Mouse (Mus musculus) CH12.LX (cell line): ENCODE results near the gene Nasp. TPM values are rescaled to one million over a fixed set of nuclear protein-coding genes. Genes with fewer than 3 reads are reported as not detected.

Experiments used
- DNase-seq: peaks from one replicate; pipeline ENCODE4 v3.0.0-alpha.2; 2013; ENCODE audit errors: extremely low read depth
- H3K27ac ChIP-seq: 2 replicates; pipeline ENCODE4 v1.5.1; 2012; ENCODE audit warnings: low read depth, mild to moderate bottlenecking, control low read depth, moderate library complexity; ENCODE audit not compliant: insufficient read depth
- H3K27me3 ChIP-seq: replicated peaks from 2 replicates; pipeline ENCODE3; 2012; ENCODE audit warnings: inconsistent platforms
- H3K36me3 ChIP-seq, 2 experiments: replicated peaks in 1 of 2; 2 replicates each; pipeline versions ENCODE3 to v1.6.1; 2012; ENCODE audit warnings: inconsistent platforms in 1 of 2, low read length in 1 of 2, mild to moderate bottlenecking in 1 of 2, mixed read lengths in 1 of 2, moderate library complexity in 1 of 2; ENCODE audit not compliant: control insufficient read depth in 1 of 2, insufficient read depth in 1 of 2
- H3K4me1 ChIP-seq, 2 experiments: 2 replicates each; pipeline ENCODE4 v1.6.1; 2012; ENCODE audit warnings: inconsistent platforms in 1 of 2, moderate library complexity in 1 of 2; ENCODE audit not compliant: insufficient read depth in 2 of 2, control insufficient read depth in 1 of 2
- H3K4me2 ChIP-seq: 2 replicates; pipeline ENCODE4 v1.6.1; 2012; ENCODE audit warnings: low read depth, mild to moderate bottlenecking, control low read depth; ENCODE audit not compliant: poor library complexity, insufficient read depth, severe bottlenecking
- H3K4me3 ChIP-seq, 3 experiments: fragments of 150-350 bp in 1 of 3; sonication (generic) in 1 of 3; replicated peaks in 1 of 3; 2 replicates each; pipeline versions ENCODE3 to v1.5.1; 2011 to 2012; ENCODE audit warnings: low read depth in 2 of 3, low read length in 2 of 3, mild to moderate bottlenecking in 2 of 3, moderate library complexity in 2 of 3, control low read depth in 1 of 3, improper control_type of control experiment in 1 of 3, inconsistent platforms in 1 of 3, mixed read lengths in 1 of 3; ENCODE audit not compliant: poor library complexity in 1 of 3
- H3K79me2 ChIP-seq: replicated peaks from 2 replicates; pipeline ENCODE4 v1.6.1; 2012; ENCODE audit warnings: mild to moderate bottlenecking, moderate library complexity; ENCODE audit not compliant: control insufficient read depth, poor library complexity, insufficient read depth, severe bottlenecking; ENCODE audit errors: extremely low read depth
- H3K9ac ChIP-seq: 2 replicates; pipeline ENCODE4 v1.6.1; 2012; ENCODE audit warnings: low read depth, mild to moderate bottlenecking, control low read depth, moderate library complexity; ENCODE audit not compliant: insufficient read depth
- H3K9me3 ChIP-seq: replicated peaks from 2 replicates; pipeline ENCODE3; 2012; ENCODE audit warnings: low read length, inconsistent platforms, mixed read lengths
- ELF1 ChIP-seq: IDR thresholded peaks from 2 replicates; pipeline ENCODE4 v1.6.1; 2014; ENCODE audit warnings: low read depth, mild to moderate bottlenecking, inconsistent platforms, low read length, improper control_type of control experiment
- NRF1 ChIP-seq: IDR thresholded peaks from 2 replicates; pipeline ENCODE4 v1.6.1; 2014; ENCODE audit warnings: low read depth, mild to moderate bottlenecking, inconsistent platforms, low read length, improper control_type of control experiment, moderate library complexity
- ZMIZ1 ChIP-seq: IDR thresholded peaks from 2 replicates; pipeline ENCODE4 v1.6.1; 2012; ENCODE audit warnings: low read depth, mild to moderate bottlenecking, inconsistent platforms, low read length, improper control_type of control experiment
- dilution Hi-C: fragments of 300-500 bp; cut with MboI; formaldehyde crosslinking; loops from 2 replicates; pipeline ENCODE4 v1.14.3; 2020; ENCODE audit warnings: low sequenced_read_pairs; ENCODE audit not compliant: extremely low pct_unique_long_range_greater_than_20kb, extremely low pct_ligation_motif_present
- in situ Hi-C: fragments of 300-500 bp; cut with MboI; formaldehyde crosslinking; loops from 3 replicates; pipeline ENCODE4 v1.14.3; 2019; ENCODE audit warnings: low sequenced_read_pairs, low pct_ligation_motif_present, low pct_unique_long_range_greater_than_20kb, mixed read lengths
- polyA plus RNA-seq: library from polyadenylated mRNA; unstranded; fragments of >175 nt; gene quantifications from 2 replicates; pipeline ENCODE4 v1.2.1, GENCODE M21; 2012; ENCODE audit warnings: low read depth; ENCODE audit not compliant: insufficient read length
- total RNA-seq, 2 experiments: library from RNA; depleted of rRNA; stranded (reverse); fragments of 300-350 nt in 1 of 2; fragments of >200 nt in 1 of 2; gene quantifications; 2 replicates each; pipeline ENCODE4 v1.2.3; 2012 to 2014

The Nasp gene
- total and polyA plus RNA-seq, 3 experiments: 139 to 347 (median 308) TPM

- no peak overlapping the region for H3K4me3 ChIP-seq
- dilution Hi-C loops: no loop called here
- H3K27ac ChIP-seq: no peak overlapping the region
- no peaks in the 10 kb centered on the region for H3K4me1 ChIP-seq
- in situ Hi-C loops: no loop called here
- H3K36me3 ChIP-seq: peaks cover 16 to 38% of the 10 kb centered on the region in 2 experiments
- H3K9ac ChIP-seq: no peak overlapping the region
- no peaks in the 10 kb centered on the region for H3K9me3 ChIP-seq
- peaks cover 10% of the 10 kb centered on the region for H3K79me2 ChIP-seq
- no peak for DNase-seq
- H3K27me3 ChIP-seq: no peaks in the 10 kb centered on the region
- TF ChIP-seq ZMIZ1: no peak
- TF ChIP-seq NRF1: no peak
- TF ChIP-seq ELF1: no peak
- TF ChIP-seq, all 38 proteins: peak for 0
- no peak overlapping the region for H3K4me2 ChIP-seq
Measured at GRCm38 (mm10) chr4:116553035-116553434, 74.7 kb downstream of the Nasp start.

Other genes starting within 250 kb of the Nasp start
- 10.0 and 11.1 TPM in 2 replicates for gene Mast2, start 163.8 kb downstream of the Nasp start, total RNA-seq (2012; rRNA removed)
- gene Mast2, start 163.8 kb downstream of the Nasp start, total RNA-seq (2014; rRNA removed): 2.5 and 4.2 TPM in 2 replicates
- 16.3 and 21.4 TPM in 2 replicates for gene Mast2, start 163.8 kb downstream of the Nasp start, polyA plus RNA-seq
- 16.8 and 17.3 TPM in 2 replicates for gene Ipp, start 120.4 kb downstream of the Nasp start, total RNA-seq (2012; rRNA removed)
- gene Ipp, start 120.4 kb downstream of the Nasp start, total RNA-seq (2014; rRNA removed): 14.4 and 15.9 TPM in 2 replicates
- gene Ipp, start 120.4 kb downstream of the Nasp start, polyA plus RNA-seq: 20.8 and 24.7 TPM in 2 replicates
- gene Tmem69, start 72.0 kb downstream of the Nasp start, total RNA-seq (2012; rRNA removed): 5.3 and 8.1 TPM in 2 replicates
- gene Tmem69, start 72.0 kb downstream of the Nasp start, total RNA-seq (2014; rRNA removed): 28.6 and 29.2 TPM in 2 replicates
- 21.6 and 22.3 TPM in 2 replicates for gene Tmem69, start 72.0 kb downstream of the Nasp start, polyA plus RNA-seq
- 31.3 and 34.2 TPM in 2 replicates for gene Gpbp1l1, start 70.3 kb downstream of the Nasp start, total RNA-seq (2012; rRNA removed)
- 39.1 and 60.2 TPM in 2 replicates for gene Gpbp1l1, start 70.3 kb downstream of the Nasp start, total RNA-seq (2014; rRNA removed)
- 28.4 and 34.7 TPM in 2 replicates for gene Gpbp1l1, start 70.3 kb downstream of the Nasp start, polyA plus RNA-seq
- gene Ccdc17, start 31.3 kb downstream of the Nasp start, total RNA-seq (2012; rRNA removed): 2.5 and 2.6 TPM in 2 replicates
- gene Ccdc17, start 31.3 kb downstream of the Nasp start, total RNA-seq (2014; rRNA removed): 2.9 and 3.5 TPM in 2 replicates
- 3.4 and 4.0 TPM in 2 replicates for gene Ccdc17, start 31.3 kb downstream of the Nasp start, polyA plus RNA-seq
- 347 and 373 TPM in 2 replicates for gene Akr1a1, start 23.7 kb upstream of the Nasp start, total RNA-seq (2012; rRNA removed)
- 517 and 533 TPM in 2 replicates for gene Akr1a1, start 23.7 kb upstream of the Nasp start, total RNA-seq (2014; rRNA removed)
- gene Akr1a1, start 23.7 kb upstream of the Nasp start, polyA plus RNA-seq: 450 and 470 TPM in 2 replicates
- gene Prdx1, start 57.6 kb upstream of the Nasp start, total RNA-seq (2012; rRNA removed): 269 and 378 TPM in 2 replicates
- 1,274 and 1,469 TPM in 2 replicates for gene Prdx1, start 57.6 kb upstream of the Nasp start, total RNA-seq (2014; rRNA removed)
- 934 and 1,078 TPM in 2 replicates for gene Prdx1, start 57.6 kb upstream of the Nasp start, polyA plus RNA-seq
- gene Mmachc, start 80.5 kb upstream of the Nasp start, total RNA-seq (2012; rRNA removed): 10.0 and 10.5 TPM in 2 replicates
- 28.2 and 32.1 TPM in 2 replicates for gene Mmachc, start 80.5 kb upstream of the Nasp start, total RNA-seq (2014; rRNA removed)
- 15.4 and 15.5 TPM in 2 replicates for gene Mmachc, start 80.5 kb upstream of the Nasp start, polyA plus RNA-seq
- 15.3 and 19.9 TPM in 2 replicates for gene Ccdc163, start 80.6 kb upstream of the Nasp start, total RNA-seq (2012; rRNA removed)
- 18.1 and 20.2 TPM in 2 replicates for gene Ccdc163, start 80.6 kb upstream of the Nasp start, total RNA-seq (2014; rRNA removed)
- 27.6 and 27.9 TPM in 2 replicates for gene Ccdc163, start 80.6 kb upstream of the Nasp start, polyA plus RNA-seq
- gene Tesk2, start 93.0 kb upstream of the Nasp start, total RNA-seq (2012; rRNA removed): 5.6 and 7.0 TPM in 2 replicates
- 5.4 and 5.8 TPM in 2 replicates for gene Tesk2, start 93.0 kb upstream of the Nasp start, total RNA-seq (2014; rRNA removed)
- gene Tesk2, start 93.0 kb upstream of the Nasp start, polyA plus RNA-seq: 3.5 and 4.8 TPM in 2 replicates
- 31.3 and 39.0 TPM in 2 replicates for gene Toe1, start 179.7 kb upstream of the Nasp start, total RNA-seq (2012; rRNA removed)
- gene Toe1, start 179.7 kb upstream of the Nasp start, total RNA-seq (2014; rRNA removed): 45.2 and 47.8 TPM in 2 replicates
- 37.0 and 40.3 TPM in 2 replicates for gene Toe1, start 179.7 kb upstream of the Nasp start, polyA plus RNA-seq
- gene Mutyh, start 179.8 kb upstream of the Nasp start, total RNA-seq (2012; rRNA removed): 11.2 and 12.1 TPM in 2 replicates
- gene Mutyh, start 179.8 kb upstream of the Nasp start, total RNA-seq (2014; rRNA removed): 12.5 and 15.7 TPM in 2 replicates
- 10.5 and 13.1 TPM in 2 replicates for gene Mutyh, start 179.8 kb upstream of the Nasp start, polyA plus RNA-seq
- 1.2 and 1.6 TPM in 2 replicates for gene Hpdl, start 193.8 kb upstream of the Nasp start, total RNA-seq (2012; rRNA removed)
- 0.20 and 0.31 TPM in 2 replicates for gene Hpdl, start 193.8 kb upstream of the Nasp start, total RNA-seq (2014; rRNA removed)
- 0.59 and 0.67 TPM in 2 replicates for gene Hpdl, start 193.8 kb upstream of the Nasp start, polyA plus RNA-seq
- gene Zswim5, start 249.4 kb upstream of the Nasp start, total RNA-seq (2012; rRNA removed): 0.92 and 1.1 TPM in 2 replicates
- 1.0 and 1.2 TPM in 2 replicates for gene Zswim5, start 249.4 kb upstream of the Nasp start, total RNA-seq (2014; rRNA removed)
- gene Zswim5, start 249.4 kb upstream of the Nasp start, polyA plus RNA-seq: 0.98 and 1.2 TPM in 2 replicates